Mouse (Mus musculus) embryonic facial prominence, embryonic 11.5 days (tissue): ENCODE results near the gene Reln. TPM values are rescaled to one million over a fixed set of nuclear protein-coding genes. Genes with fewer than 3 reads are reported as not detected.

Experiments
- ATAC-seq: fragments of 200-750 bp; cut with Nextera tagmentation; replicated peaks from 2 replicates; pipeline ENCODE4 v1.8.0; 2017; ENCODE audit warnings: low read depth; ENCODE audit not compliant: insufficient number of reproducible peaks, low FRiP score, low TSS enrichment
- DNase-seq: peaks from one replicate; pipeline ENCODE4 v3.0.0-alpha.2; 2015; ENCODE audit warnings: low spot score
- H3K27ac ChIP-seq: fragments of 300-500 bp; sonication (generic); replicated peaks from 2 replicates; pipeline ENCODE4 v1.5.1; 2014; ENCODE audit warnings: mild to moderate bottlenecking, low read depth, low read length, control low read depth
- H3K27me3 ChIP-seq: fragments of 300-500 bp; sonication (generic); 2 replicates; pipeline ENCODE4 v1.6.1; 2014; ENCODE audit warnings: mild to moderate bottlenecking, low read length, moderate library complexity, mixed read lengths; ENCODE audit not compliant: control insufficient read depth, insufficient read depth
- H3K36me3 ChIP-seq: fragments of 300-500 bp; sonication (generic); replicated peaks from 2 replicates; pipeline ENCODE4 v1.6.1; 2014; ENCODE audit warnings: low read depth, mild to moderate bottlenecking, low read length, moderate library complexity, mixed read lengths; ENCODE audit not compliant: control insufficient read depth, insufficient read depth
- H3K4me1 ChIP-seq: fragments of 300-500 bp; sonication (generic); 2 replicates; pipeline ENCODE4 v1.6.1; 2014; ENCODE audit warnings: low read length, mixed read lengths; ENCODE audit not compliant: control insufficient read depth, insufficient read depth
- H3K4me2 ChIP-seq: fragments of 300-500 bp; sonication (generic); 2 replicates; pipeline ENCODE4 v1.6.1; 2014; ENCODE audit warnings: low read depth, mild to moderate bottlenecking, control low read depth, low read length, moderate library complexity
- H3K4me3 ChIP-seq: fragments of 300-500 bp; sonication (generic); 2 replicates; pipeline ENCODE4 v1.5.1; 2014; ENCODE audit warnings: low read depth, low read length, control low read depth
- H3K9ac ChIP-seq: fragments of 300-500 bp; sonication (generic); replicated peaks from 2 replicates; pipeline ENCODE4 v1.6.1; 2014; ENCODE audit warnings: mild to moderate bottlenecking, control low read depth, low read length
- H3K9me3 ChIP-seq: fragments of 300-500 bp; sonication (generic); replicated peaks from 2 replicates; pipeline ENCODE4 v1.6.1; 2016; ENCODE audit warnings: mild to moderate bottlenecking, low read length, inconsistent platforms, mixed read lengths; ENCODE audit not compliant: control insufficient read depth
- WGBS: fragments of 180-500 bp; shearing (Covaris S2); extraction: QIAGEN DNeasy Blood & Tissue Kit; methylation state at CpG from one replicate; pipeline ENCODE4 v1.1.7; 2014; 5-methylcytosine and 5-hydroxymethylcytosine counted together
- polyA plus RNA-seq: library from polyadenylated mRNA; unstranded; fragments of >200 nt; fragmentation: Nextera tagmentation; extraction: Ambion mirVana; gene quantifications from 2 replicates; pipeline ENCODE4 v1.2.1, GENCODE M21; 2014

The Reln gene
- polyA plus RNA-seq, 1 experiment from 2014 or later: 3.0 TPM

DNA sequence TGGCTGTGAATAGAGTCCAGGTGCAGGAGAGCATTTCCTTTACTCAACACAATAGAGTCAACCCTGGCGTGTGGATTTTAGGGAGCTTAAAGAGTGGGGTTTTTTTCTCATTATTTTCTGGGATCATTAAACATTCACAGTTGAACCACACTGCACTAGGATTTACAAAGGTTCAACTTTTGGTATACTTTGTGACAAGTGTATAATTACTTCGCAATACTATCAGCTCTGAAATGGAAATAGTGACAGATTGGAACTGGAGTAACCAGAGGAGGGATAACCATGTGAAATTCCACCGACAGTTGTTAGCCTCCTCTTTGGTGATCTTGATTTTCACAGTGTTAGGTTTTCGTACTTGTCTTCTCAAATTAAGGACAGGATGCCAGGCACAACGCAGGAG is 250.5 kb downstream of the Reln start:
- Histone ChIP-seq H3K4me2 (no peak overlapping the region), H3K36me3 (no peaks in the 10 kb centered on the region), H3K4me3 (no peak overlapping the region), H3K9me3 (no peaks in the 10 kb centered on the region), H3K27me3 (no peaks in the 10 kb centered on the region), H3K4me1 (no peaks in the 10 kb centered on the region), H3K27ac (no peak overlapping the region), H3K9ac (no peak overlapping the region)
- no peak for DNase-seq
- WGBS: 81% methylated on average over 5 of the region's 5 CpGs
- no peak for ATAC-seq

DNA sequence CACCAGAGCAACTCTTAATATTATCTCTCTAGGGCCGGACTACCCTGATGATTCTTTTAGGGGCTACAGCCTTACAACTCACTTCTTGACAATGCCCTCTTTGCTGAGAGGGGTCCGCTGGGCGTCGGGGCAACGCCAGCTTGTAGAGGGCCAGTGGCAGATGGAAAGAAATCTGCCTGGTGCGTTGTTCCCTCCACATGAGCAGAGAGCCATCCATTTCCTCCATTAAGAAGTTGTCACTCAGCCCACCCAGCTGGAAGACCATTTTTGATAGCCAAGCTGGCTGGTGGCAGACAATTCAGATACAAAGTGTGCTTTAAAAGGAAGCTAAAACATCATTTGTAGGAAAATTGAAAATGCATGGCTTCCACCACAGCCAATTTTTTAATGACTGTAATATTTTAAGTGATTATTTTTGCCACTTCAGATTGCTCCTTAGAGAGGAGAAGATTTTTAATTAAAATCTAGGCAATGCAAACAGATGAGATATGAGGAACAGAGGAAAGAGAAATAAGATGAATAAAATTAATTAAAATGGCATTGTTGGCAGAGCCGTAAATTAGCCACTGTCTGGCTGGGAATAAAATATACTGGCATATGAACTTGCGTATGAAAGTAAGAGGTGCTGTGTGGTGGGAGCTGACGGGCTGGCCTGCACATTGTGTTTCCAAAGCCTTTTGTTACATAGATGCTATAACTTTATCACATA is 251.2 kb downstream of the Reln start:
- ATAC-seq: no peak
- no peak for DNase-seq
- no peak overlapping the region for H3K4me3 ChIP-seq
- no peak overlapping the region for H3K9ac ChIP-seq
- H3K27ac ChIP-seq: no peak overlapping the region
- H3K9me3 ChIP-seq: no peaks in the 10 kb centered on the region
- H3K4me2 ChIP-seq: no peak overlapping the region
- H3K36me3 ChIP-seq: no peaks in the 10 kb centered on the region
- WGBS: 81% methylated on average over 9 of the region's 9 CpGs
- H3K4me1 ChIP-seq: no peaks in the 10 kb centered on the region
- H3K27me3 ChIP-seq: no peaks in the 10 kb centered on the region

- H3K4me3 ChIP-seq: no peak overlapping the region
- no peaks in the 10 kb centered on the region for H3K36me3 ChIP-seq
- H3K27ac ChIP-seq: no peak overlapping the region
- no peak for DNase-seq
- H3K4me2 ChIP-seq: no peak overlapping the region
- no peaks in the 10 kb centered on the region for H3K4me1 ChIP-seq
- no peaks in the 10 kb centered on the region for H3K27me3 ChIP-seq
- H3K9me3 ChIP-seq: no peaks in the 10 kb centered on the region
- H3K9ac ChIP-seq: no peak overlapping the region
- 83% methylated on average over 6 of the region's 6 CpGs for WGBS
- ATAC-seq: no peak
Observed at GRCm38 (mm10) chr5:22080468-22080986, 264.0 kb downstream of the Reln start.

DNA sequence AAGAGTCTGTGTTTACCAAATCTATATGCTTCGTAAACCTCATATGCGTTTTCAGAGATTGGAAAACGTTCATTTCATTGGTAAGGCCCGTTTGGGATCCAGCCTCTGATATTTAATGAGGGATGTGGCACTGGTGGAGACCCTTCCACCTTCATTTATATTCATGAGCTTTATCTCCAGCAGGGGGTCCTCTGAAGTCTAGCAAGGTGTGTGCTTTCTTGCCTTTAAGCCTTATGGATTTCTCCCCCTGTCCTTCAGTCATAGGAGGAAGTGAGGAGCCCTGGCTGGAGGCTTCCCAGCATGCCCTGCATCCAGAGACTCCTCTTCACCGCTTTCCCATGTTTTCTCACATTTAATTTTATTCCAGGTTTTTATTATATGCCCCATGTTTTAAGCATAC is 269.5 kb downstream of the Reln start:
- no peak for ATAC-seq
- no peaks in the 10 kb centered on the region for H3K36me3 ChIP-seq
- H3K9ac ChIP-seq: no peak overlapping the region
- H3K9me3 ChIP-seq: no peaks in the 10 kb centered on the region
- no peak overlapping the region for H3K4me3 ChIP-seq
- H3K27ac ChIP-seq: no peak overlapping the region
- no peak for DNase-seq
- H3K4me2 ChIP-seq: no peak overlapping the region
- 67% methylated on average over 5 of the region's 5 CpGs for WGBS
- H3K27me3 ChIP-seq: no peaks in the 10 kb centered on the region
- H3K4me1 ChIP-seq: no peaks in the 10 kb centered on the region

- no peak overlapping the region for H3K9ac ChIP-seq
- ATAC-seq (no peak), DNase-seq (no peak)
- H3K36me3 ChIP-seq: no peaks in the 10 kb centered on the region
- H3K9me3 ChIP-seq: no peaks in the 10 kb centered on the region
- WGBS: 82% methylated on average over 6 of the region's 6 CpGs
- no peak overlapping the region for H3K4me3 ChIP-seq
- no peaks in the 10 kb centered on the region for H3K27me3 ChIP-seq
- H3K4me2 ChIP-seq: no peak overlapping the region
- no peaks in the 10 kb centered on the region for H3K4me1 ChIP-seq
- H3K27ac ChIP-seq: no peak overlapping the region
Observed at GRCm38 (mm10) chr5:22072591-22072990, 271.9 kb downstream of the Reln start.

DNA sequence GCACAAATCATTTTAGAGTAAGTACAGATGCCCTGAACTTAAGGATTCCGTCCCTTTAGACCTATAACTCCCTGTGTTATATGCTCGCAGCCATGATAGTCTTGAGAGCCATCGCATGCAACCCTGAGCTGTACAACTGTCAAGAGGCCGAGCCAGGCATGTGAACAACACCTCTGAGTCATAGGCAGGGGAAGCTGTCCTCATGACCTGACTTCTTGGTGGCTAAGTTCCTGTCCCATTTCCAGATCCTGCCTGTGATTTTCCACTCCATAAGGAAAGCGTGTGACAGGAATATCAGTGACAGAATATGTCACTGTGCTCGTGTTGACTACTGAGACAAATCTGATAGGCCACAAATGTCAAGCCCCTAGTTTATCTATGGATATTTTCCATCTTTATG is 285.3 kb downstream of the Reln start:
- Histone ChIP-seq H3K9me3 (no peaks in the 10 kb centered on the region), H3K9ac (no peak overlapping the region), H3K36me3 (no peaks in the 10 kb centered on the region), H3K4me3 (no peak overlapping the region), H3K27me3 (no peaks in the 10 kb centered on the region), H3K4me1 (no peaks in the 10 kb centered on the region), H3K27ac (no peak overlapping the region), H3K4me2 (no peak overlapping the region)
- 87% methylated on average over 6 of the region's 6 CpGs for WGBS
- DNase-seq (no peak), ATAC-seq (no peak)

- H3K9ac ChIP-seq: no peak overlapping the region
- ATAC-seq: no peak
- no peak overlapping the region for H3K4me2 ChIP-seq
- no peaks in the 10 kb centered on the region for H3K36me3 ChIP-seq
- H3K27me3 ChIP-seq: no peaks in the 10 kb centered on the region
- DNase-seq: no peak
- H3K4me3 ChIP-seq: no peak overlapping the region
- no peak overlapping the region for H3K27ac ChIP-seq
- no peaks in the 10 kb centered on the region for H3K9me3 ChIP-seq
- WGBS: 92% methylated on average over 6 of the region's 6 CpGs
- H3K4me1 ChIP-seq: no peaks in the 10 kb centered on the region
Observed at GRCm38 (mm10) chr5:22041825-22042224, 302.7 kb downstream of the Reln start.

DNA sequence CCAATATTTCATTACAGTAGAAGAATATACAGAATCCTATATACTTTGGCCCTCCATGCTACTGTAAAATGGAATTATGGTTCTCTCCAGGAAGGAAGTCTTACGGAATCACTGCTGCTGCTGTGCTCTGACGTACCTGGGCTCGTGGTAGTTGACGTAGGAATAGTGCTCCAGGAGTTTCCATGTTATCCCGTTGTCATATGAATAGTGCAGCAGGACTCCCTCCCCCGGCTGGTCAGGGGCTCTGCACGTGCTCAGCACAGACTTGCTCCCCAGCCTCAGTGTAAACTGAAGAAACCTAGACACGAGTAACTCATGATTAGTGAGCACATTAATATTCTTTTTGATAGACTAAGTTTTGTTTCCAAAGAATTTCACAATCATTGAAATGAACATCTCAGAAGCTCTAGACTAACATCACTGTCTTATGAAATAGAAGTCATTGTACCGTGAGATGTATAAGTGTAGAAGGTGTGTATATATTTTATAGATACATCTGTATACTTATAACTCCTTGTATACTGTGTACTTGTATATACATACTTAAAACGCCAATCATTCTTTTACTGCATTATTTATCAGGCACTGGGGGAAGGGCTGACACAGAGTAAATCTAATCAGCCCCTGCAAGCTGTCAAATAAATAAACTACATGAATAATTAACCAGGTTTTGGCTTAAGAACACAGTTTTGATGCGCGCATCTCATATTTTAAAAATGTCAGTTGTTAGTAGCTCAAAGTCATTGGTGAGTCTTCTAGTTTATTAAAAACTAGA is 304.9 kb downstream of the Reln start:
- H3K27ac ChIP-seq: no peak overlapping the region
- DNase-seq (no peak), ATAC-seq (no peak)
- H3K4me2 ChIP-seq: no peak overlapping the region
- no peak overlapping the region for H3K9ac ChIP-seq
- H3K36me3 ChIP-seq: no peaks in the 10 kb centered on the region
- no peaks in the 10 kb centered on the region for H3K9me3 ChIP-seq
- no peaks in the 10 kb centered on the region for H3K27me3 ChIP-seq
- H3K4me1 ChIP-seq: no peaks in the 10 kb centered on the region
- WGBS: 87% methylated on average over 12 of the region's 12 CpGs
- no peak overlapping the region for H3K4me3 ChIP-seq
